11 mouse cellular contexts compared by ENCODE assay signal in genomic region chr5:104073602-104074001, GRCm38 (mm10). TPM values are rescaled to one million over a fixed set of nuclear protein-coding genes. Genes with fewer than 3 reads are reported as not detected.
DNase-seq lines count a peak whose midpoint lies in the region; ATAC-seq lines count a peak whose summit lies in the region.
"Had no signal": no experiment of that assay in that cellular context is flagged by ENCODE, and none has a peak within 500 bp of the region (broad histone marks: within the 10 kb centered on the region; RNA-seq: fewer than 3 reads in every experiment).

No protein-coding gene starts in this region.

- H3K9ac ChIP-seq in heart, embryonic 15.5 days, result no peak overlapping the region
- no peak overlapping the region for H3K9ac ChIP-seq in liver, embryonic 16.5 days (ENCODE audit: low read depth, low read length)

- DNase-seq in heart, adult 9 months (ENCODE audit: low spot score in 2 of 2), result no peak
- no peak for DNase-seq in embryonic facial prominence, embryonic 10.5 days (ENCODE audit: low spot score)
- no peak for DNase-seq in hindbrain, embryonic 10.5 days (ENCODE audit: low spot score)
- DNase-seq in cerebellum, postnatal 25 days, result no peak
- no peak for DNase-seq in left cerebral cortex, postnatal 25 days (ENCODE audit: low spot score in 2 of 2)
- no peak for DNase-seq in left cerebral cortex, adult 9 months (ENCODE audit: low spot score in 2 of 2)

- H3K27ac ChIP-seq in heart, embryonic 15.5 days, result no peak overlapping the region
- 0 out of 2 replicates have a peak overlapping the region, but pooled peaks have one; percentile 85 for H3K27ac ChIP-seq in embryonic facial prominence, embryonic 10.5 days (replicated peaks)
- peak overlapping the region; percentile 89; the same call in 1 of the 2 replicates for H3K27ac ChIP-seq in hindbrain, embryonic 10.5 days
- H3K27ac ChIP-seq in liver, embryonic 16.5 days (ENCODE audit: low read length), result no peak overlapping the region

- no peak overlapping the region for H3K4me3 ChIP-seq in heart, embryonic 15.5 days
- H3K4me3 ChIP-seq in embryonic facial prominence, embryonic 10.5 days, result no peak overlapping the region
- H3K4me3 ChIP-seq in hindbrain, embryonic 10.5 days, result no peak overlapping the region
- H3K4me3 ChIP-seq in liver, embryonic 16.5 days (ENCODE audit: low read depth, low read length), result no peak overlapping the region
- H3K4me3 ChIP-seq: myocyte had no signal

- no peak overlapping the region for H3K4me2 ChIP-seq in heart, embryonic 15.5 days
- H3K4me2 ChIP-seq in liver, embryonic 16.5 days (ENCODE audit: low read depth, low read length), result no peak overlapping the region

- WGBS in heart, embryonic 15.5 days, result 79% methylated on average over 5 of the region's 5 CpGs
- WGBS in embryonic facial prominence, embryonic 10.5 days, result 85% methylated on average over 5 of the region's 5 CpGs
- WGBS in hindbrain, embryonic 10.5 days, result 82% methylated on average over 5 of the region's 5 CpGs
- WGBS in liver, embryonic 16.5 days (ENCODE audit: insufficient replicate concordance), result 82% methylated on average over 5 of the region's 5 CpGs

- 0 out of 2 replicates have a peak, but pooled peaks cover 4% of the 10 kb centered on the region for H3K4me1 ChIP-seq in heart, embryonic 15.5 days (replicated peaks)
- H3K4me1 ChIP-seq in embryonic facial prominence, embryonic 10.5 days, result peaks cover 24% of the 10 kb centered on the region
- H3K4me1 ChIP-seq in hindbrain, embryonic 10.5 days (replicated peaks), result peaks cover 28% of the 10 kb centered on the region
- H3K4me1 ChIP-seq in liver, embryonic 16.5 days (ENCODE audit: control insufficient read depth, low read depth, low read length), result no peaks in the 10 kb centered on the region; the same call in 1 of the 2 replicates

- intact Hi-C loops in left cerebral cortex, postnatal 25 days (cut with DNase I), result no loop called here

- H3K36me3 ChIP-seq in heart, embryonic 15.5 days, result no peaks in the 10 kb centered on the region
- no peaks in the 10 kb centered on the region for H3K36me3 ChIP-seq in embryonic facial prominence, embryonic 10.5 days (replicated peaks)
- H3K36me3 ChIP-seq in hindbrain, embryonic 10.5 days, result no peaks in the 10 kb centered on the region
- H3K36me3 ChIP-seq in liver, embryonic 16.5 days (ENCODE audit: control insufficient read depth, insufficient read depth), result no peaks in the 10 kb centered on the region

- H3K9me3 ChIP-seq in heart, embryonic 15.5 days (replicated peaks), result no peaks in the 10 kb centered on the region
- H3K9me3 ChIP-seq in embryonic facial prominence, embryonic 10.5 days, result no peaks in the 10 kb centered on the region
- peaks cover 3% of the 10 kb centered on the region; the same call in 1 of the 2 replicates for H3K9me3 ChIP-seq in hindbrain, embryonic 10.5 days
- no peaks in the 10 kb centered on the region for H3K9me3 ChIP-seq in liver, embryonic 16.5 days (replicated peaks; ENCODE audit: control insufficient read depth, low read length)

- H3K27me3 ChIP-seq in heart, embryonic 15.5 days, result no peaks in the 10 kb centered on the region
- 0 out of 2 replicates have a peak, but pooled peaks cover 7% of the 10 kb centered on the region for H3K27me3 ChIP-seq in embryonic facial prominence, embryonic 10.5 days (replicated peaks; ENCODE audit: low read depth, poor library complexity, severe bottlenecking)
- peaks cover 4% of the 10 kb centered on the region for H3K27me3 ChIP-seq in hindbrain, embryonic 10.5 days (ENCODE audit: insufficient read depth, poor library complexity, severe bottlenecking)
- H3K27me3 ChIP-seq in liver, embryonic 16.5 days (ENCODE audit: control insufficient read depth, insufficient read depth, low read depth, low read length), result peaks cover 8% of the 10 kb centered on the region

- ATAC-seq in heart, embryonic 15.5 days (replicated peaks; ENCODE audit: insufficient number of reproducible peaks, insufficient read depth, low FRiP score, low read depth), result peak; percentile 90
- ATAC-seq in liver, embryonic 16.5 days (ENCODE audit: low read depth), result peak; percentile 61

RNA-seq across cellular contexts. Expression of gene Gm17660, which starts 3.8 kb away (rescaled TPM):
- 0.35 TPM in 1 of 2 replicates, not detected in the other for polyA plus RNA-seq in heart, embryonic 15.5 days (2015; fragmentation: Nextera tagmentation; extraction: Ambion mirVana)
- polyA plus RNA-seq in embryonic facial prominence, embryonic 10.5 days (2016; fragmentation: Nextera tagmentation; extraction: Ambion mirVana), result not detected in 2 replicates
- not detected in 2 replicates for polyA plus RNA-seq in hindbrain, embryonic 10.5 days (2016; fragmentation: Nextera tagmentation; extraction: Ambion mirVana)
- polyA plus RNA-seq in liver, embryonic 16.5 days (2015; fragmentation: Nextera tagmentation; extraction: Ambion mirVana), result not detected in 2 replicates
- not detected for total RNA-seq in left cerebral cortex, postnatal 25 days (2021)
- total RNA-seq: heart, postnatal 14 days; left cerebral cortex, adult 8-10 months had no signal
- polyA plus RNA-seq: myocyte had no signal

RNA-seq across cellular contexts. Expression of gene Nudt9, which starts 27.5 kb away (rescaled TPM):
- polyA plus RNA-seq in heart, embryonic 15.5 days (2015; fragmentation: Nextera tagmentation; extraction: Ambion mirVana), result 49.9 and 50.2 TPM in 2 replicates
- 63.1 and 65.1 TPM in 2 replicates for polyA plus RNA-seq in embryonic facial prominence, embryonic 10.5 days (2016; fragmentation: Nextera tagmentation; extraction: Ambion mirVana)
- polyA plus RNA-seq in hindbrain, embryonic 10.5 days (2016; fragmentation: Nextera tagmentation; extraction: Ambion mirVana), result 68.9 and 75.8 TPM in 2 replicates
- 62.1 and 67.1 TPM in 2 replicates for polyA plus RNA-seq in liver, embryonic 16.5 days (2015; fragmentation: Nextera tagmentation; extraction: Ambion mirVana)
- 10 to 100 TPM; 59.4 to 59.9 TPM for total RNA-seq in left cerebral cortex, postnatal 25 days (2021)

RNA-seq across cellular contexts. Expression of gene Sparcl1, which starts 39.9 kb away (rescaled TPM):
- polyA plus RNA-seq in heart, embryonic 15.5 days (2015; fragmentation: Nextera tagmentation; extraction: Ambion mirVana), result 113 and 115 TPM in 2 replicates
- 26.5 and 28.3 TPM in 2 replicates for polyA plus RNA-seq in embryonic facial prominence, embryonic 10.5 days (2016; fragmentation: Nextera tagmentation; extraction: Ambion mirVana)
- 40.6 and 45.9 TPM in 2 replicates for polyA plus RNA-seq in hindbrain, embryonic 10.5 days (2016; fragmentation: Nextera tagmentation; extraction: Ambion mirVana)
- 3.1 and 5.1 TPM in 2 replicates for polyA plus RNA-seq in liver, embryonic 16.5 days (2015; fragmentation: Nextera tagmentation; extraction: Ambion mirVana)
- 1,000 to 10,000 TPM; 1,388 to 1,439 TPM for total RNA-seq in left cerebral cortex, postnatal 25 days (2021)

RNA-seq across cellular contexts. Expression of gene Hsd17b11, which starts 51.9 kb away (rescaled TPM):
- 3.5 and 4.1 TPM in 2 replicates for polyA plus RNA-seq in heart, embryonic 15.5 days (2015; fragmentation: Nextera tagmentation; extraction: Ambion mirVana)
- polyA plus RNA-seq in embryonic facial prominence, embryonic 10.5 days (2016; fragmentation: Nextera tagmentation; extraction: Ambion mirVana), result 2.1 and 2.6 TPM in 2 replicates
- polyA plus RNA-seq in hindbrain, embryonic 10.5 days (2016; fragmentation: Nextera tagmentation; extraction: Ambion mirVana), result 1.2 and 2.2 TPM in 2 replicates
- polyA plus RNA-seq in liver, embryonic 16.5 days (2015; fragmentation: Nextera tagmentation; extraction: Ambion mirVana), result 3.2 and 3.6 TPM in 2 replicates
- total RNA-seq in left cerebral cortex, postnatal 25 days (2021), result 10 to 100 TPM; 38.2 to 39.8 TPM

Comparison
In these comparisons a context has a peak if more than half of its experiments do, and no peak if none do; other contexts are left out.
1. H3K27ac ChIP-seq: peak in embryonic facial prominence, embryonic 10.5 days (single experiment) and hindbrain, embryonic 10.5 days (single experiment); none in heart, embryonic 15.5 days (single experiment) and liver, embryonic 16.5 days (single experiment).